ENCODE assay signal across 8 mouse cellular contexts in genomic region chr4:133649989-133650699, GRCm38 (mm10). TPM values are rescaled to one million over a fixed set of nuclear protein-coding genes. Genes with fewer than 3 reads are reported as not detected.
DNase-seq lines count a peak whose midpoint lies in the region.

Gene Zdhhc18, minus strand, starts transcription at chr4:133650154.

- peak; percentile 84 for DNase-seq in T-cell, adult 2 months (ENCODE audit: low spot score)
- peak; percentile 76 for DNase-seq in cerebellum, adult 9-10 months
- DNase-seq in frontal cortex, adult 2 months (ENCODE audit: extremely low spot score in 1 of 2, low spot score in 1 of 2), result peak in 1 of 2 experiments; percentile 85
- DNase-seq in hindbrain, embryonic 10.5 days (ENCODE audit: low spot score), result peak; percentile 76
- peak; percentile 86 to 87 for DNase-seq in layer of hippocampus, postnatal 10 days (ENCODE audit: low spot score in 2 of 2)
- DNase-seq in lung, postnatal 14 days, result peak; percentile 92
- DNase-seq in retina, postnatal 1 day, result peak; percentile 83
- peak; percentile 61 to 79 for DNase-seq in urinary bladder, postnatal 36 days (ENCODE audit: low spot score in 2 of 2)

- 44% methylated on average over 7 of the region's 7 CpGs for WGBS in hindbrain, embryonic 10.5 days

- H3K27me3 ChIP-seq in hindbrain, embryonic 10.5 days (ENCODE audit: insufficient read depth, poor library complexity, severe bottlenecking), result no peaks in the 10 kb centered on the region

- H3K27ac ChIP-seq in hindbrain, embryonic 10.5 days, result 0 out of 2 replicates have a peak within 1 kb of the TSS, but pooled peaks have one; percentile 41

- H3K9me3 ChIP-seq in hindbrain, embryonic 10.5 days, result no peaks in the 10 kb centered on the region

- no peaks in the 10 kb centered on the region for H3K36me3 ChIP-seq in hindbrain, embryonic 10.5 days

- H3K4me1 ChIP-seq in hindbrain, embryonic 10.5 days (replicated peaks), result peaks cover 3% of the 10 kb centered on the region; the same call in 1 of the 2 replicates

- peak within 1 kb of the TSS; percentile 24; the same call in 1 of the 2 replicates for H3K4me3 ChIP-seq in hindbrain, embryonic 10.5 days

RNA-seq across cellular contexts. Expression of gene Zdhhc18, which starts in this region (rescaled TPM):
- 38.5 and 43.3 TPM in 2 replicates for polyA plus RNA-seq in frontal cortex, adult 2 months (2012; rRNA removed)
- 1.9 and 3.1 TPM in 2 replicates for polyA plus RNA-seq in hindbrain, embryonic 10.5 days (2016; fragmentation: Nextera tagmentation; extraction: Ambion mirVana)
- total RNA-seq in layer of hippocampus, postnatal 10 days (2021), result 10 to 100 TPM; 34.3 to 38.8 TPM
